Mouse (Mus musculus) G1E-ER4 (cell line): ENCODE results near the gene Bpifa3. TPM values are rescaled to one million over a fixed set of nuclear protein-coding genes. Genes with fewer than 3 reads are reported as not detected.

Experiments
- GATA1 ChIP-seq: IDR thresholded peaks from one replicate; pipeline ENCODE4 v1.8.0; 2012; ENCODE audit warnings: low read length, inconsistent platforms
- polyA plus RNA-seq: library from polyadenylated mRNA; stranded (reverse); fragments of >175 nt; gene quantifications from 2 replicates; pipeline ENCODE4 v1.2.3, GENCODE M21; 2012

Gene Bpifa3
- not detected in 2 replicates for polyA plus RNA-seq

GRCm38 (mm10) chr2:154130120-154130519 is at the start of gene Bpifa3:
TSS of gene Bpifa3 (plus strand) at chr2:154130336.
- TF ChIP-seq GATA1 = no peak

GRCm38 (mm10) chr2:154097734-154098133 is 32.4 kb upstream of the Bpifa3 start:
- no peak for TF ChIP-seq GATA1

- no peak for TF ChIP-seq GATA1
These were observed 12.8 kb upstream of the Bpifa3 start for GRCm38 (mm10) chr2:154117381-154117780.

- TF ChIP-seq GATA1 = no peak
These were observed 12.4 kb downstream of the Bpifa3 start, which contains the start of gene Bpifa1 for GRCm38 (mm10) chr2:154142580-154142979. TSS of gene Bpifa1 (plus strand) at chr2:154142880.

GRCm38 (mm10) chr2:154143735-154144134 is 13.6 kb downstream of the Bpifa3 start:
- no peak for TF ChIP-seq GATA1

- TF ChIP-seq GATA1 = no peak
These were observed 17.4 kb downstream of the Bpifa3 start for GRCm38 (mm10) chr2:154147496-154147895.

GRCm38 (mm10) chr2:154158433-154158832 is 28.3 kb downstream of the Bpifa3 start:
- no peak for TF ChIP-seq GATA1

- TF ChIP-seq GATA1 = no peak
These were observed 32.2 kb downstream of the Bpifa3 start, which contains the start of gene Bpifa5 for GRCm38 (mm10) chr2:154162307-154162706. TSS of gene Bpifa5 (plus strand) at chr2:154162607.

- TF ChIP-seq GATA1 = no peak
These were observed 33.2 kb downstream of the Bpifa3 start for GRCm38 (mm10) chr2:154163306-154163705.

GRCm38 (mm10) chr2:154169172-154169571 is 39.0 kb downstream of the Bpifa3 start:
- TF ChIP-seq GATA1 = no peak

- no peak for TF ChIP-seq GATA1
These were observed 41.5 kb downstream of the Bpifa3 start for GRCm38 (mm10) chr2:154171621-154172020.

- no peak for TF ChIP-seq GATA1
These were observed 43.2 kb downstream of the Bpifa3 start for GRCm38 (mm10) chr2:154173313-154173712.

- TF ChIP-seq GATA1 = no peak
These were observed 55.2 kb downstream of the Bpifa3 start for GRCm38 (mm10) chr2:154185319-154185718.

GRCm38 (mm10) chr2:154185748-154186147 is 55.6 kb downstream of the Bpifa3 start:
- TF ChIP-seq GATA1 = no peak

- TF ChIP-seq GATA1 = no peak
These were observed 57.3 kb downstream of the Bpifa3 start for GRCm38 (mm10) chr2:154187468-154187867.

Other genes starting within 250 kb of the Bpifa3 start
- gene Bpifb6, start 229.9 kb upstream of the Bpifa3 start, polyA plus RNA-seq = not detected in 2 replicates
- not detected in 2 replicates for gene Bpifb3, start 212.1 kb upstream of the Bpifa3 start, polyA plus RNA-seq
- not detected in 2 replicates for gene Bpifb4, start 192.1 kb upstream of the Bpifa3 start, polyA plus RNA-seq
- not detected in 2 replicates for gene Bpifa6, start 155.4 kb upstream of the Bpifa3 start, polyA plus RNA-seq
- gene Bpifa2, start 122.1 kb upstream of the Bpifa3 start, polyA plus RNA-seq = not detected in 2 replicates
- gene Bpifa1, start 12.5 kb downstream of the Bpifa3 start, polyA plus RNA-seq = not detected in 2 replicates
- gene Bpifa5, start 32.3 kb downstream of the Bpifa3 start, polyA plus RNA-seq = not detected in 2 replicates
- gene Bpifb1, start 60.5 kb downstream of the Bpifa3 start, polyA plus RNA-seq = not detected in 2 replicates
- gene Bpifb5, start 93.4 kb downstream of the Bpifa3 start, polyA plus RNA-seq = not detected in 2 replicates
- gene Bpifb9a, start 127.5 kb downstream of the Bpifa3 start, polyA plus RNA-seq = not detected in 2 replicates
- not detected in 2 replicates for gene Bpifb9b, start 176.9 kb downstream of the Bpifa3 start, polyA plus RNA-seq
- gene Cdk5rap1, start 242.7 kb downstream of the Bpifa3 start, polyA plus RNA-seq = 0.73 and 1.9 TPM in 2 replicates